Mouse (Mus musculus): ENCODE results near the gene Id3.

Gene Id3

DNA sequence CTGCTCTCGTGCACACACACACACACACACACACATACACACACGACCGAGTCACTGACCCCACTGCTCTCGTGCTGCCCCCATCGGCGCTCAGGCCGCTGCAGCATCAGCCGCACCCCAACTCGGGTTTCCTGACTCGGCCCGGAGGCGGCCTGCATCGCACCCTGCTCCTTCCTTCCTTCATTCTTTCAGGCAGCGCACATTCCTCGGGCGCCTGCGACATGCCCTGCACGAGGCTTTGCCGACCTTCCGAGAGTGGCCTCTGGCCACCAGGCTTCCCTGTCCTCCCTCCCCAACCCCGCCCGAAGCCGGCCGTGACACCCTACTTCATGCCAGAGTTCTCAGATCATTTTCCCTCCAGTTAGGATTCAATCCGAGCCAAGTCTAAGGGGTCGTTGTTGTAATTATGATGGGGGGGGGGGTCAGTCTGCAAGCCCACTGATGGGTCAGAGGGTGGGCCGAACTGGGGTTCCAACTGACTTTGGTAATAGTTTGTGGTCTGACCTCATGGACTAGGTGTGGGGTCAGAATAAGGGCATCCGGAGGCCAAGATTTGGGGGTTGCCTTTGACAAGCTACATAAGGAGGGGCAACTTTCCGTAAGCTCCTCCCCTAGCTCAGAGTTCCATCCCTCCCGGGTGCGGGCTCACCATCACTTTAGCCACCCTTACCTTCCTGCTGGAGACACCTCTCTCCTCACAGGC, 5.2 kb downstream of the Id3 start:
- peak; percentile 85 for DNase-seq

DNA sequence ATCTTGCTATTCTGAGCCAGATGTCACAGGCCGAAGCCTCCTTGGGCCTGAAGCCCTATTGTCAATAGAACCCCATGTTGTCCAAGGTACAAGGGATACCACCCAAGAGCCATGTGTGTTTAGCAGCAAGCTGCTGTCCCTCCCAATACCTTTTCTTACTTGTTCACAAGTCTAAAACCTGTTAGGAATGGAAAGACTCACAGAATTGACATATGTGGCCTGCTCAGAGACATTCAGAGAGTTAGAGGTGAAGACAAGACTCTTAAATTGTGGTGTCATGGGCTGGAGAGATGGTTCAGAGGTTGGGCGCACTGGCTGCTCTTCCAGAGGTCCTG, 5.7 kb downstream of the Id3 start:
- no peak for DNase-seq

DNA sequence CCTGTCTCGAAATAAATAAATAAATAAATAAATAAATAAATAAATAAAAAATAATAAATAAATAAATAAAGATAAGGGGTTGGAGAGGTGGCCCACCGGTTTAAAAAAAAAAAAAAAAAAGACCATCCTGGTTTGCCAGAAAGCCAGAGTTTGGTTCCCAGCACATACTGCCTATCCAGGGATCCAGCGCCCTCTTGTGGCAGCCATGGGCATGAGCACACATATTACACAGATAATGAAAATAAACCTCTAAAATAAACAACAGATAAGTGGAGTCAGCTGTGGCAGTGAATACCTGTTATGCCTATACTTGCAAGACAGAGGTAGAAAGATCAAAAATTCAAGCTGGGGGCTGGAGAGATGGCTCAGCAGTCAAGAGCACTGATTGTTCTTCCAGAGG, 6.4 kb downstream of the Id3 start:
- DNase-seq = no peak

DNA sequence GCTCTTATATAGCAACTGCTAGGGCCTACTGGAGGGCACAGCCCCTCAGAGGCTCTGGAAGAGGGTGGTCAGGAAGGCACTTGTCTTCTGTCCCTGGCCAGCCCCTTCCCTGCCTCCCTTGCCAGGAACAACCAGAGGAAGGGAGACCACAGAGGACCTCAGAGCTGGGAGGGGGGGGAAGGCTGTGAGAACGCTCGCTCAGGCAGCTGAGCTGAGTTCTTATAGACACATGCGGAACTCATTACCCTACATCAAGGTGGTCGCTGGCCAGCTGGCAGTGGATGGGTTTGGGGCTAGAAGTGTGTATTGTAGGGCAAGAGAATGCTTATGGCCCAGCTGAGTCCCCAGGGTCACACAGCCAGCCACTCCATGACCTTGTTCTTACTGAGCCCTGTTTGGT, 7.3 kb downstream of the Id3 start:
- DNase-seq = no peak

DNA sequence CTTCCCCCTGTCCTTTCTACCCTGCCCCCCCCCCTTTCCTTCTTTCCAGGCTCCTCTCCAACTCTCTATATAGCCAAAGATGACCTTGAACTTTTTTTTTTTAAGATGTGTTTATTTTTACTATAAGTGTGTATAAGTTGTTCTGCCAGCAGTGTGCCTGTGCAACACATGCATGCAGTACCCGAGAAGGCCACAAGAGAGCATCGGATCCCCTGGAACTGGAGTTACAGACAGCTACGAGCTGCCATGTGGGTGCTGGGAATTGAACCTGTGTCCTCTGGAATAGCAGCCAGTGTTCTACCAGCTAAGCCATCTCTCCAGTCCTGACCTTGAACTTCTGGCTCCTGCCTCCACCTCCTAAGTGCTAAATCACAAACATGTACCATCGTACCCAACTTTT, 9.5 kb downstream of the Id3 start:
- DNase-seq = no peak

DNA sequence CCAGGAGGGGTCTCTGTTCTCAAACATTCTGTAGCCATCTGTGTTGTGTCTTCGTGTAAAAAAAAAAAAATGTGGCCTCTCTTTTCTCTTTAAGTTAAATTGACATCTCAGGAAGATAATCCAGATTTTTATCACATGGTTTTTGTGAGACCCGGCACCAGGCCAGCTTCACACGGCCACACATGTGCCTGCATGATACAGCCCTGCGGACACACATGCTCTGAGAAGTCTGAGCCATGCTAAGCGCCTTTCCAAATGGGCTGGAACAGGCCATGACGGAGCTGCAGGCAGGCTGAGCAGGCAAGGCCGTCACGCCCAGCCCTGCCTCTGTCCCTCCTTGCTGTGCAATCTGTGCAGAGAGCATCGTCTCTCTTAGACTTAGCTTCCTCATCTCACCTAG, 11.2 kb downstream of the Id3 start:
- DNase-seq = no peak

DNA sequence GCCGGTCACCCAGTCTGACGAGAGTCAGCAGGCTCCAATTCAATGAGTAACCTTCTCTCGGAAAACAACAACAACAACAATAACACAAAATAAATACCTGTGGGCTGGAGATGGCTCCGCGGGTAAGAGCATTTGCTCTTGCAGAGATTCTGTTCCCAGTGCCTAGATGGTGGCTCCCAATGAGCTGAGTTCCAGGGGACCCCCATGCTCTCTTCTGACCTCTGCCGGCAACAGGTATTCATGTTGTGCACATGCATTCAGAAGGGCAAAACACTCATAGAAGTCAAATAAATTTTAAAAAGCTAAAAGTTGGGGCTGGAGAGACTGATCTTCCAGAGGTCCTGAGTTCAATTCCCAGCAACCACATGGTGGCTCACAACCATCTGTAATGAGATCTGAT, 15.2 kb downstream of the Id3 start:
- DNase-seq = no peak

DNA sequence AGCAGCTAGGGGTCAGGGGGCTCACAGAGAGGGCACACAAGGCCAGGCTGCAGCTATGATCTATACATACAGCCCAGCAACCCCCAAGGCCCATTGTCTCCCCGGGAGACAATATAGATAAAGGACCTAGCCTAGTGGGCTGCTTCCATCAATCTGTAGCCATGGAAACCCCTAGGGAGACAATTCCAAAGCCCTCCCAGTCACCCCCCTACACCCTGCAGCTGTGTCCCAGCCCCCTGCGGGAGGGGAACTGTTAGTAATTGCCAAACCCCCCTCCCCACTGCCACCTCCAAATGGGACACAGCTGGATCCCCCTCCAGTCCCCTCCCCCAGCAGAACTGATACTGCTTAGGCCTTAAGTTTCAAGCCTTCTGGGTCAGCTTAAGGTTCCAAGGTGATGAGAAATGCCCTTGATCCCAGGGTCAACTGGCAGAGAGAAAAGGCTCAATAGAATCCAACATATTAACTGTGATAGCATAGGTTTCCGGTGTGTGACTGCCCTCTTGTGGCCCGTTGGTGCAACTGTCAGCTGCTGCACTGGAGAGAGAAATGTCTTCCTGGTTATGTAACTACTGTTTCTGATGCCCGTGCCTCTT, 16.6 kb downstream of the Id3 start:
- DNase-seq = peak; percentile 81

DNA sequence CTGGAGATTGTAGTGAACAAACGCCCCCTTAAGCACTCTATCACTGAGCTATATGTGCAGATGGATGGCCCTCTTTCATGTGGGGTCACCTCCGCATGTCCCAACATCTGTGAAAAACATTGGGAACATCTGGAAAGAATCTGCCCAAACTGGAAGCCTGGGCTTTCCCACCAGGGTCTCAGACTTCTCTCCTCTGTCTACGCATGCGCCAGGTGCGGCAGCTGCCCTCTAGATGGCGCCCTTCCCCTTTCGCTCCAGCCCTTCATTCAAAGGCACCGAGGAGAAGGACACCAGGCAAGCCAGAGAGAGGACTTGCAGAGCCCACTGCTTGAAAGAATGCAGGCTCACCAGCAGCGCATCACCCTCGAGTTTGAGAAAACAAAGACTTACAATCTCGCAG, 20.2 kb downstream of the Id3 start:
- peak; percentile 90 for DNase-seq

DNA sequence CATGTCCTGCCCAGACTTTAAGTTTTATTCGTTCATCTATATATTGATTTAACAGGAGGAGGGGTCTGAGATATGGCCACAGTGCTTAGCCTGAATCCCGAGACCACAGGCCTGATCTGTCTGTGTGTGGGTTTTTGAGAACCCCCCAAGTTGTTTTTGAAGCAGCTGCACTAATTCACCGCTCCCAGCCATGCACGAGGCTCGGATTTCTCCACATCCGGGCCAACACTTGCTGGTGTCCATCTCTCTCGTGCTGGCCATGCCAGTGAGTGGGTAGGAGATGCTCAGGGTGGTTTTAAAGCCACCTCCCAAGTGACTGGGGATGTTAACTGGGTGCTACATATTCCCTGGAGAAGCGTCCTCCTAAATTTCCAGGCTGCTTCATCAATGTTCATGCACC, 21.7 kb downstream of the Id3 start:
- no peak for DNase-seq

DNA sequence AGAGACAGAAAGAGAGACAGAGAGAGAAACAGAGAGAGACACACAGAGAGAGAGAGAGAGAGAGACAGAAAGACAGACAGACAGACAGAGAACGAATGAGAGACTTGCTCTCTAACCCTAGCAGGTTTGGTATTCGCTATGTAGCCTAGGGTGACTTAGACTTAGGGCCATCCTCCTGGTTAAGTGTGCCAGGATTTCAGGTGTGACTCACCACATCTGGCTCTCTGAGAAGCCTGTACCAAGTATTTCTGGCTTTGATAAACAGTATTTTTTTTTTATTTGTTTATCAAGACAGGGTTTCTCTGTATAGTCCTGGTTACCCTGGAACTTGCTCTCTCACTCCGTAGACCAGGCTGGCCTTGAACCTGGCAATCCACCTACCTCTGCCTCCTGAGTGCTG, 24.4 kb downstream of the Id3 start:
- no peak for DNase-seq

DNA sequence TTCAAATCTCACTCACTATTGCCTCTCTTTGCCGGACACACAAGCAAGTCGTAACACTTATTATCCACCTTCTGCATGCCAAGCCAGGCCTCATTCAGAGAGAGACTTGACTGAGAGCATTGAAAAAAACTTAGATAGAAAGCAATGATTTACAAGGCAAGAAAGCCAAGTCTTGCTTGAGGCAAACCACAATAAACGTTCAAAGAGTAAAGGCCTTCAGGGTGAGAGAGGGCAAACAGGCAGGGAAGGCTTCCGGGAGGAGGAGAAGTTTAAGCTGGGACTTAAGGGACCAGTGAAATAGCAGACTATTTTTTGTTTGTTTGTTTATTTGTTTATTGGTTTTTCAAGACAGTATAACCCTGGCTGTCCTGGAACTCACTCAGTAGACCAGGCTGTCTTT, 27.1 kb downstream of the Id3 start:
- DNase-seq = no peak

DNA sequence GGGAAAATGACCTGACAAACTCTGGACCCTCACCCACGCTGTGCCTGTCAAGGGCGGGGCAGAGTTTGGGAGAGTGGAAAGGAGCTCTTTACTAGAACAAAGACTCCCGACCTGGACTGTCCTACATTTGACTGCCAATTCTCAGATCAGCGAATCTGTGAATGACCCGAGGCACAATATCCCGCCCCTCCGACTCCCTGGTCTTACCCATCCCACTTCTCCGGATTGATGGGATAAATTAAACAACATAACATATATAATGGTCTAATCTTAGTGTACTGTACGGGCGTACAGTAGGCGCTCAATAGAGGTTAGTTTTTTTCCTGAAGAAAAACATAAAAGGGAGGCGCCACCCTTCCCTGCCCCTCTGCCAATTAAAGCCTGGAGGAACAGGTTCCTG, 28.2 kb downstream of the Id3 start:
- no peak for DNase-seq

DNA sequence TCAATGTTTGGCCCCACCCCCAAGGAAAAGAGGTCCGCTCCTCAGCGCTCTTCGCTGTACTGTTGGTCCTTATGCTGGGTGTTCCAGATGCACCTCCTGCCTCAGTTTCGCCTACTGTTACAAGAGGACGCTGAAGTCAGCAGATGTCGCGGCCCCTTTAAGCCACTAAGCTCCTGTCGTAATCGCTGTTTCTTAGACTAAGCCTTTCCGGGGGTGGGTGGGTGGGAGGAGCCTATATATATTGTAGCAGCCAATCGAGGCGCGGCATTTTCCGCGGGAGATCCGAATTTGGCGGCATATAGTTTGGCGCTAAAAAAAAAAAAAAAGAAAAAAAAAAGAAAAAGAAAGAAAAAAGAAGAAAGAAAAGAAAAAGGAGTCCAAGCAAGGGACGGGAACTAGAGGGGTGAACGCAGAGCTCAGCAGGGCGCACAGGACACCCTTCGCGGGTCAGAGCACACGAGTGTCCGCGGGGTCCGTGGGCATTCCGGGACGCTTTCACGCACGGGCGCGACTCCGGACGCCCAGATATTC, 28.8 kb downstream of the Id3 start, which contains the start of gene E2f2:
TSS of gene E2f2 (plus strand) at position 384 of the 531 bp plus-strand sequence.
- DNase-seq = peak; percentile 85

DNA sequence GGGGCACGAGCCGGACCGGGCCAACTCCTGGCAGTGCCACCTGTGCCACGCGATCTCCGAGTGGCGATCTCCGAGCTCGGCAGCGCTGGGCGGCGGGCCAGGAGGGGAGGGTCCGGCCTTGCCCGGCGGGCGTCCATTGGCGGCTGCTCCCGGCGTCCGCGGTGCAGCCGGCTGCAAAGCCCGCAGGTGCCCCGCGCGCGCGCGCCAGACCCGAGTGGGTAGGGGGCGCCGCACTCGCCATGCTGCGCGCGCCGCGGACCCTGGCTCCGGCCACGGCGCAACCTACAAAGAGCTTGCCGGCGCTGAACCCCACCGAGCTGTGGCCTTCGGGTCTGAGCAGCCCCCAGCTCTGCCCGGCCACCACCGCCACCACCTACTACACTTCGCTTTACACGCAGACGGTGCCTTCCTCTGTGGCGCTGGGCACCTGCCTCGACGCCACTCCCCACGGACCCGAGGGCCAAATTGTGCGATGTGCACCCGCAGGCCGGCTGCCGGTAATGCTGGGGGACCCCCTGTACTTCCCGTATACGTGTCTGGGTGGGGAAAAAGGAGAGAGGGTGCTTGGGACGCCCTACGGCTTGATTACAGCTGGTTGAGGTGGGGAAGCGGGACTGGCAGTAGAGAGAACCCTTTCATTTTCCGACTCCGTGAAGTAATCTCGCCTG, 29.4 kb downstream of the Id3 start:
- DNase-seq = peak; percentile 86

DNA sequence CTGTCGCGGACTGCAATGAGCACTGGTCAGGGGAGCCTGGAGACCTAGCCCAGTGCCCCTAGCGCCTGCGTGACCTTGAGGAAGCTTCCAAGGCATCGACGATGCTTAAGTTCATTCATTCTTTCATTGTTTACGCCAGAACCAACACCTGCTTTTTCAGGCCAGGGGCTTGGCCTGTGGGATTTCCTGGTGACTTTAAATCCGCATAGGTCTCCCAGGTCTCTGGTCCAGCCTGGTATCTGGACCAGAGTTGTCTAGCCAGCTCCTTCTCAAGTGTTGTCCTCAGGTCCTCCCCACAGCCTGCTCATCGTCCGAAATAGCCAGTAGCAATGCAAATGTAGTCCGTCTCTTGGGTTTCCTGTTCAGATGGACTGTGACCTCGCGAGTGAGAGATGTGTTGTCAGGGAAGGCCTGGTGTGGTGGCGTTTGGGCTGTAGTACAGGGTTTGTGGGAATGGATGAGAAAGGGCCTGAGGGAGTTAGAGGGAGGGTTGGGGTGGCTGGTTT, 30.0 kb downstream of the Id3 start:
- DNase-seq = no peak

DNA sequence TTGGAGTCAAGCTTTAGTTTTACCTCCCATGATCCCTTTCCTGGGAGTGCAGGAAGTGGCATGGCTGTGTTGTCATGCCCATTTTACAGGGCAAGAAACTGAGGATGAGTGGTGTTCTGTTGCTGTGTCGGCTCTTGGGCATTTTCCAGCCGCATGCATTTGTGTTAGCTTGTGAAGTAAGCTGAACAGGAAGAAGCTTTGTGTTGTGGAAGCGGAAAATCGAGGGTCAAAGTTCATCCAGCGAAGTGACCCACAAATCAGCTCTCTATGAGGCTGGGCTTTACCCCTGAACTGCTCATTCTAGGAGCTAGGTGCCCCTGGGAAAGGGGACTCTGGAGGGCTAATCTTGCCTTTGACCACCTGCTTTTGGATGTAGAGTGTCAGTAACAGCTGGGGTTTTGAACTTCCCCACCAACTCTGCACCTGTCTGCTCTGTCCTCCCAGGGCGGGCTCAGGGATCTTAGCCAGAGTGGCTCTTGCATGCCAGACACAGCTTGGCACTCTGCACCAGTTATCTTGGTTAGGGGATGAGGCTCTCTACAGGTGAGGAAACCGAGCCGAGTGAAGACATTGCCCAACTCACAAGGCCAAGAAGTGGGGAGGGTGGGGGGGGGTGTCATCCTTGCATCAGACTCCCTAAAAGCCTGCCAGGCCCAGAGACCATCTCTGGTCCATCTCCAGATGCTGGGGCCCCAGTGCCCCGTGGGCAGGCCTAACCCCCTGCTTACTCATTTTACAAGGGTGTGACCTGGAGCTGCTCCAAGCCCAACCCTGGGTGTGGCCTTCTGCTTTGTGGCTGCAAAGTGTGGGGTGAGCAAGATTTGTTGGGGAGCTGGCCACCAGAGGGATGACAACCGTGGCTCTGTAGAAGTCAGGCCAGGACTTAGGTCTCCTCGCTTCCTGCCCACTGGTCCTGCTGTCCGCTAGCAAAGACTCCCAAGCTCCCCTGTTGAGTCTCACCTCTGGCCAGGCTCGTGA, 31.2 kb downstream of the Id3 start:
- DNase-seq = no peak

DNA sequence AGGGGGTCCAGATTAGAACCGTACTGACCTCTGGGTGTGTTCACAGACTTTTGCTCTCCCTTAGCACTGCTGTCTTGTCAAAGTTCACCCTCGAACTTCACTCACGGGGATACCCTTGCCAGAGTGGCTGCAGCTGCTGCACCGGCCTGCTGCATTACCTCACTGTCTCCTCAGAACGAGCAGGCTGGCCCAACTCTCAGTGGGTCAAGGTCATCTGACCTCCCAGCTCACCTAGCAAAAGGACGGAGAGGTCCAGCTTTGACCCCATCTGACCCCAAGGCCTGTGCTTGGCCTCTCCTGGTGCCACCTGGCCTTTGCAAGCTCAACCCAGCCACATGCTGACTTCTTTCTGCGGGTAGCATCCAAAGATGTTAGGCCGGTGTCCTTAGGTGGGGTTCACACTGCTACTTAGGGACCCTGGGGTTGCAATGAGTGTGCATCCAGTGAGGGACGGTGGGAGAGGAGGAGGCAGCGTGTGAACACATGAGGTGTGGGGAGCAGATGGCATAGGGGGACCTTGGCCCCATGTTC, 32.8 kb downstream of the Id3 start:
- no peak for DNase-seq

DNA sequence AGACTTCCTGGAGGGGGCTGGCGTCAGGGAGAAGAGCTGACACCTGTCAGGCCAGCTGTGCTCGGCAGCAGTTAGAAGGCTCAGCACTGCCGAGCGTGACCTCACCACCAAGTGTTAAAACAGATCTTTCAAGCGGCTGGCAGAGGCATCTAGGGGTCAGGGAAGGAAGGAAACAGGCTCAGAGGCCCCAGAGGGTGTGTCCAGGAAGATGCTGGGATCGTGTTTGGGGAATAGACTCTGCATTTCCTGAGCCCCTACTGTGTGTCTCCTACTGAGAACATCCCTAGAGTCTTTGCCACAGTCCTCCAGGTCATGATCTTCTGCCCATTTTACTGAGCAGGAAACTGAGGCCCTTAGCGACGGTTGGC, 33.9 kb downstream of the Id3 start:
- DNase-seq = peak; percentile 59

DNA sequence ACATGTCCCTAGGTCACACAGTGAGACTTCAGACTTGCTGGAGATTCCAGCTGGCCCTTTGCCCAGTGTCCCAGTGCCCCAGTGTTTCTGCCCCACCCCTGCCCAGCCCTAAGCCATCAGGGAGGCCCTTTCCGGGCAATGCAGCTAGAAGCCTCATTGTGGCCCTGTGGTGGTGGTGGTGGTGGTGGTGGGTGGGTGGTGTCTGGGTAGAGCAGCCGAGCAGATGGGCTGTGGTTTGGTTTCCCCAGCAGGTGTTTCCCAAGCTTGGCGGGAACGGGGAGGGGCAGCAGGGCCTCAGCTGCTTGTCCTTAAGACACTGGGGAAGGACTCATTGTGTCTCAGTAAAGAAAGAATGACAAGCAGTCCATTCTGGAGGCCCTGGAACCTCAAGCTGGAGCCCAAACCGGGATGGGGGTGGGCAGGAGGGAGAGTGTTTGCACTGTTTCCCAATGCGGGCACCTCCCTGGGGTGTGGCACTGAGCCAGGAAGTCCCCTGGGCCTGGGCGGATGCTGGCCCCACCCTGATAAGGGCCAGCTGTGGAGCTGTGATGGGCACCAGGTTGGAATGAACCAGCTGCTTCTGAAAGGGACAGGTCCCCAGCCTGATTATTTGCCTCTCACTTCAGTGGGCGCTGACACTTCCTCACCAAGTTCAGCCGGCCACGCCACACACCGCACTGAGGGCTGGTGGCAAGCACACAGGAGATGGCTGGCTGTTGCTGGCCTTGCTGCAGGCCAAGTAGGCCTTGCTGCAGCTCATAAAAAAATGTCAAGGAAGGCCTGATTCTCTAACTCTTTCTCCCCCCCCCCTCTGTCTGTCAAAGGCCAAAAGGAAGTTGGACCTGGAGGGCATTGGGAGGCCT, 34.5 kb downstream of the Id3 start:
- peak; percentile 67 for DNase-seq

DNA sequence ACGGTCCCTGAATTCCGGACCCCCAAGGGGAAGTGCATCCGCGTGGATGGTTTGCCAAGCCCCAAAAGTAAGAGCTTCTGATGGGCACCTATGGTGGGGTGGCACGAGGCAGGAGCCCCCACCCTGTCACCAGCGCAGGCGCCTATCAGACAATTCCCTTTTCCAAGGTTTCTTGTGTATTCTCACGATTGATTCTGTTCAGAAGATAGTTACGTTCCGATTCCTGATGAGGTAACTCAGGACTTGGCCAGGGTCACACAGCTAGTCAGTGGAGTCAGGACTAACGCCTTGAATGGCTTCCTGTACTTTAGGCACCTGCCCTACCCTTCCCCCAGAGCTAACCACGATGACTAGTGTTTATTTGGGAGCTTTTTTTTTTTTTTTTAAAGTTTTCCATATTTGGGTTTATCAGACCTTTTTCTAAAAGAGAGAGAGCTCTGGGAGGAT, 35.2 kb downstream of the Id3 start:
- no peak for DNase-seq

DNA sequence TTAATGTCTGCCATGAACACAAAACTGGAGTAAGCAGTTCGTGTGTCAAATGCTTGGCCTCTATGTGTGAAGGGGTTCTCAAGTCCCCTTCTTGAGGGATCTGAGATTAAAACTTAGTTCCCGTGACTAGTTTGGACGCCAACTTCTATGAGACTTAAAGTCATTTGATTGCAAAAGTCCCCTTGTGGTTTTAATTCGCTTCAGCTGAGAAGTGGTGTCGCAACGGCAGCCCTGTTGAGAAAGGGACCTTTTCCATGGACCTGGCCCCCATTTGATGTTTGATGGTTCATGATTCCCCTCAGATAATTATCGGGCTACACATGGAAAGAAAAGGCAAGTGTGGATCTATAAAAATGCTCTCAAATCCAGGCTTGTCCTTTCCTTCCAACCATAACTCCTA, 36.2 kb downstream of the Id3 start:
- no peak for DNase-seq
